Mouse (Mus musculus) lung, embryonic 15.5 days (tissue): ENCODE measurements around the gene Smpx. TPM values are rescaled to one million over a fixed set of nuclear protein-coding genes. Genes with fewer than 3 reads are reported as not detected.
A peak's percentile ranks its signal among the peaks of the same experiment; 100 is the strongest.

Source experiments
- ATAC-seq: fragments of 200-750 bp; cut with Nextera tagmentation; 2 replicates; pipeline ENCODE4 v1.8.0; 2017; ENCODE audit warnings: moderate number of reproducible peaks, borderline replicate concordance; ENCODE audit not compliant: low FRiP score, low TSS enrichment; ENCODE audit errors: extremely low read depth
- H3K27ac ChIP-seq: fragments of 300-500 bp; sonication (generic); 2 replicates; pipeline ENCODE4 v1.5.1; 2015; ENCODE audit warnings: moderate library complexity, mild to moderate bottlenecking, inconsistent platforms
- H3K27me3 ChIP-seq: fragments of 300-500 bp; sonication (generic); 2 replicates; pipeline ENCODE4 v1.6.1; 2015; ENCODE audit warnings: inconsistent platforms
- H3K36me3 ChIP-seq: fragments of 300-500 bp; sonication (generic); 2 replicates; pipeline ENCODE4 v1.6.1; 2015; ENCODE audit warnings: inconsistent platforms
- H3K4me1 ChIP-seq: fragments of 300-500 bp; sonication (generic); 2 replicates; pipeline ENCODE4 v1.6.1; 2015; ENCODE audit warnings: inconsistent platforms
- H3K4me2 ChIP-seq: fragments of 300-500 bp; sonication (generic); 2 replicates; pipeline ENCODE4 v1.6.1; 2015; ENCODE audit warnings: inconsistent platforms, mild to moderate bottlenecking, moderate library complexity
- H3K4me3 ChIP-seq: fragments of 300-500 bp; sonication (generic); 2 replicates; pipeline ENCODE4 v1.5.1; 2015; ENCODE audit warnings: mild to moderate bottlenecking, inconsistent platforms
- H3K9ac ChIP-seq: fragments of 300-500 bp; sonication (generic); 2 replicates; pipeline ENCODE4 v1.6.1; 2015; ENCODE audit warnings: inconsistent platforms
- H3K9me3 ChIP-seq: fragments of 300-500 bp; sonication (generic); 2 replicates; pipeline ENCODE4 v1.6.1; 2016; ENCODE audit warnings: inconsistent platforms
- WGBS: fragments of 180-500 bp; shearing (Covaris S2); methylation state at CpG from one replicate; pipeline ENCODE4 v1.1.7; 2015; 5-methylcytosine and 5-hydroxymethylcytosine counted together
- polyA plus RNA-seq: library from polyadenylated mRNA; unstranded; fragments of >200 nt; fragmentation: Nextera tagmentation; extraction: Ambion mirVana; gene quantifications from 2 replicates; pipeline ENCODE4 v1.2.1, GENCODE M21; 2015

Gene Smpx
- polyA plus RNA-seq, 1 experiment from 2014 or later, result 53.7 TPM

- Histone ChIP-seq H3K4me3 (0 out of 2 replicates have a peak overlapping the region, but pooled peaks have one; percentile 5), H3K4me1 (no peaks in the 10 kb centered on the region), H3K36me3 (no peaks in the 10 kb centered on the region), H3K9me3 (no peaks in the 10 kb centered on the region), H3K27me3 (no peaks in the 10 kb centered on the region), H3K4me2 (no peak overlapping the region; the same call in 1 of the 2 replicates), H3K9ac (no peak overlapping the region), H3K27ac (no peak overlapping the region)
- ATAC-seq, result no peak; the same call in 1 of the 2 replicates
- WGBS, result 34% methylated on average over 9 of the region's 9 CpGs
Observed at GRCm38 (mm10) chrX:157731658-157732314, 33.1 kb downstream of the Smpx start.

DNA sequence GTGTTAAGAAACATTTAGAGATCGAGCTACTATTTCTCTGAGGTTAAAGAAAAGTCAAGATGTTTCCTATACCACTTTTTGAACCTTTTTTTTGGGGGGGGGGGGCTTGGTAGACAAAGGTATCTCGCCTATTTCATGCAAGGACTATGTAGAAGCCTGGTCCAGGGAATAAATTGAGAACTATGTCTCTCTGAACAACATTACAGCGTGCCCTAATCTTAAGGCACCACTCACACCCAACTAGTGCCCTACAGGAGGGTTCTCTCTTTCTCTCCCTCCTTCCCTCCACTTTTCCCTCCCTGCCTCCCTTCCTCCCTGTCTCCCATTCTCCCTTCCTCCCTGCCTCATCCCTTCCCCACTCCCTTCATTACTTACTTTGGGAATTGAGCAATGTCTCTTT, 33.6 kb downstream of the Smpx start:
- H3K4me2 ChIP-seq, result no peak overlapping the region; the same call in 1 of the 2 replicates
- no peak for ATAC-seq
- no peaks in the 10 kb centered on the region for H3K9me3 ChIP-seq
- 0 out of 2 replicates have a peak overlapping the region, but pooled peaks have one; percentile 5 for H3K4me3 ChIP-seq
- H3K9ac ChIP-seq, result no peak overlapping the region
- H3K4me1 ChIP-seq, result no peaks in the 10 kb centered on the region
- no peaks in the 10 kb centered on the region for H3K27me3 ChIP-seq
- no peaks in the 10 kb centered on the region for H3K36me3 ChIP-seq
- WGBS, result 46% methylated on average over 3 of the region's 3 CpGs
- H3K27ac ChIP-seq, result no peak overlapping the region

DNA sequence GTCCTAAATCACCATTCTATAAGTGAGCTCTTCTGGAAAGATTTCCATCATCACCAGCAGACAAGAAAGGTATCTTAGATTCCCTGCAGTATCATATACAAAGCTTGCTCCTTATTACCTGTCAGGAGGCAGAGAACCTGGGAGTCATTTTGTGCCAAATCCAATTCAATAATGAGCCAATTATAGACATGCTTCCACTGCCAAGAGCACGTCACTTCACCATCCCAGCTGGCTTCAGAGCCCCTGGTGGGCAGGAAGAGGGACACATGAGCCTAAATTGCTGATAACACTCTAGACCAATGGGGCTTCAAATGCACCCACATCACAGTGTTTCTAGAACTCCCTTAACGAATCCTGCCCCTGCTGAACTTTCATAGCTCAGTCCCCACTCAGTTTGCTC, 35.1 kb downstream of the Smpx start:
- 56% methylated on average over 2 of the region's 2 CpGs for WGBS
- no peaks in the 10 kb centered on the region for H3K9me3 ChIP-seq

GRCm38 (mm10) chrX:157734341-157734740, 35.6 kb downstream of the Smpx start:
- no peaks in the 10 kb centered on the region for H3K4me1 ChIP-seq
- no peak for ATAC-seq
- no peak overlapping the region for H3K27ac ChIP-seq
- H3K4me3 ChIP-seq, result no peak overlapping the region
- no peak overlapping the region for H3K9ac ChIP-seq
- H3K4me2 ChIP-seq, result no peak overlapping the region
- H3K36me3 ChIP-seq, result no peaks in the 10 kb centered on the region
- 77% methylated on average over 1 of the region's 1 CpGs for WGBS
- no peaks in the 10 kb centered on the region; the same call in 1 of the 2 replicates for H3K27me3 ChIP-seq
- no peaks in the 10 kb centered on the region for H3K9me3 ChIP-seq

More for the DNA sequence above, 35.1 kb downstream of the Smpx start:
- Histone ChIP-seq H3K9ac (no peak overlapping the region), H3K4me2 (no peak overlapping the region), H3K4me3 (no peak overlapping the region), H3K4me1 (no peaks in the 10 kb centered on the region), H3K36me3 (no peaks in the 10 kb centered on the region), H3K27ac (no peak overlapping the region), H3K27me3 (no peaks in the 10 kb centered on the region; the same call in 1 of the 2 replicates)
- no peak for ATAC-seq

- Histone ChIP-seq H3K9me3 (no peaks in the 10 kb centered on the region), H3K4me3 (no peak overlapping the region), H3K36me3 (no peaks in the 10 kb centered on the region), H3K4me1 (no peaks in the 10 kb centered on the region), H3K27ac (no peak overlapping the region), H3K27me3 (no peaks in the 10 kb centered on the region; the same call in 1 of the 2 replicates), H3K9ac (no peak overlapping the region), H3K4me2 (no peak overlapping the region)
- no peak for ATAC-seq
- 85% methylated on average over 10 of the region's 10 CpGs for WGBS
Observed at GRCm38 (mm10) chrX:157747815-157748544, 49.3 kb downstream of the Smpx start.

- H3K9me3 ChIP-seq, result no peaks in the 10 kb centered on the region
- H3K9ac ChIP-seq, result no peak overlapping the region
- 69% methylated on average over 4 of the region's 4 CpGs for WGBS
- no peaks in the 10 kb centered on the region for H3K27me3 ChIP-seq
- no peak overlapping the region for H3K27ac ChIP-seq
- no peak overlapping the region for H3K4me2 ChIP-seq
- H3K36me3 ChIP-seq, result no peaks in the 10 kb centered on the region
- H3K4me3 ChIP-seq, result no peak overlapping the region
- no peaks in the 10 kb centered on the region for H3K4me1 ChIP-seq
- ATAC-seq, result no peak
Observed at GRCm38 (mm10) chrX:157754559-157754958, 55.8 kb downstream of the Smpx start.

DNA sequence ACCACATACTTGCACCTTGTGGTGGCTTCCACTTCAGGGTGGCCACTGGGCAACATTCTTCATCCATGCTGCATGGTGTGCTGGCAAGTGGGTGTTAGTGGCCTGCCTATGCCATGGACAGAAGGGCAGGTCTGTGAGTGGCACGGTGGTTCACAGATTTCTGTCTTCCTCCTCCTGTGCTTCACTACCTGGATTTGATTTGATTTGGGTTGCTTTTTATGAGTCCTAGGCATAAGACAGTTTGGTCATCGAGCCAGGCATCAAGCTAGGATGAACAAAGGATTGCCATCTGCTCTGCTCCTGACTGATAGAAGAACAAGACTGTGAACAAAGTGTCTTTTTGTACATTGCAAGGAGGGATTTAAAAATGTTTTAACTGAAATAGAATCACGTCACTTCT, 63.8 kb downstream of the Smpx start:
- no peaks in the 10 kb centered on the region for H3K36me3 ChIP-seq
- H3K4me2 ChIP-seq, result no peak overlapping the region
- no peak overlapping the region for H3K9ac ChIP-seq
- ATAC-seq, result no peak
- no peak overlapping the region for H3K4me3 ChIP-seq
- 84% methylated on average over 3 of the region's 3 CpGs for WGBS
- H3K27ac ChIP-seq, result no peak overlapping the region
- H3K9me3 ChIP-seq, result no peaks in the 10 kb centered on the region
- H3K4me1 ChIP-seq, result no peaks in the 10 kb centered on the region
- no peaks in the 10 kb centered on the region for H3K27me3 ChIP-seq

GRCm38 (mm10) chrX:157801669-157802068, 103.0 kb downstream of the Smpx start:
- Histone ChIP-seq H3K27ac (no peak overlapping the region), H3K9me3 (no peaks in the 10 kb centered on the region), H3K4me2 (no peak overlapping the region), H3K9ac (no peak overlapping the region), H3K36me3 (no peaks in the 10 kb centered on the region), H3K27me3 (no peaks in the 10 kb centered on the region), H3K4me1 (no peaks in the 10 kb centered on the region), H3K4me3 (no peak overlapping the region)
- WGBS, result 86% methylated on average over 2 of the region's 2 CpGs
- no peak for ATAC-seq

Other genes starting within 250 kb of the Smpx start
- gene Sms, start 206.6 kb upstream of the Smpx start, polyA plus RNA-seq, result 64.4 and 65.6 TPM in 2 replicates
- gene Yy2, start 129.9 kb upstream of the Smpx start, polyA plus RNA-seq, result 4.6 and 4.9 TPM in 2 replicates
- 20.2 and 25.6 TPM in 2 replicates for gene Mbtps2, start 100.2 kb upstream of the Smpx start, polyA plus RNA-seq
- 1.0 and 1.2 TPM in 2 replicates for gene Klhl34, start 119.5 kb downstream of the Smpx start, polyA plus RNA-seq